Mouse (Mus musculus) cerebellum, adult 2 months (tissue): Measurements from ENCODE around the gene Sash1. TPM values are rescaled to one million over a fixed set of nuclear protein-coding genes. Genes with fewer than 3 reads are reported as not detected.
A peak's percentile ranks its signal among the peaks of the same experiment; 100 is the strongest.

Experiments
- DNase-seq, 2 experiments: peaks; one replicate each; pipeline ENCODE4 v3.0.0; 2021
- H3K27ac ChIP-seq: fragments of 200-500 bp; 2 replicates; pipeline ENCODE4 v1.5.1; 2012; ENCODE audit warnings: low read length, control low read depth, inconsistent platforms; ENCODE audit not compliant: insufficient read depth
- H3K27me3 ChIP-seq: fragments of 200-500 bp; 2 replicates; pipeline ENCODE4 v1.6.1; 2012; ENCODE audit warnings: inconsistent platforms, mild to moderate bottlenecking, low read length, moderate library complexity; ENCODE audit not compliant: control insufficient read depth, insufficient read depth
- H3K4me1 ChIP-seq: fragments of 200-500 bp; 2 replicates; pipeline ENCODE4 v1.6.1; 2011; ENCODE audit warnings: low read length; ENCODE audit not compliant: control insufficient read depth, insufficient read depth
- H3K4me3 ChIP-seq: fragments of 200-500 bp; replicated peaks from 2 replicates; pipeline ENCODE3; 2011; ENCODE audit warnings: mild to moderate bottlenecking, low read depth, low read length, control low read depth; ENCODE audit not compliant: insufficient read depth
- CTCF ChIP-seq: fragments of 200-500 bp; IDR thresholded peaks from 2 replicates; pipeline ENCODE4 v1.5.1; 2011; ENCODE audit warnings: low read depth, mild to moderate bottlenecking, control low read depth, low read length, moderate library complexity, borderline replicate concordance; ENCODE audit not compliant: insufficient read depth
- POLR2A ChIP-seq: fragments of 200-500 bp; IDR thresholded peaks from 2 replicates; pipeline ENCODE4 v1.6.1; 2011; ENCODE audit warnings: low read length, control low read depth, borderline replicate concordance; ENCODE audit not compliant: insufficient read depth
- WGBS: fragments of 180-500 bp; shearing (Covaris S2); methylation state at CpG from one replicate; pipeline ENCODE4 v1.1.7; 2018; 5-methylcytosine and 5-hydroxymethylcytosine counted together
- polyA plus RNA-seq: library from polyadenylated mRNA; depleted of rRNA; stranded (reverse); fragments of >200 nt; gene quantifications from 2 replicates; pipeline ENCODE4 v1.2.3, GENCODE M21; 2012

Gene Sash1
- polyA plus RNA-seq, 1 experiment: 28.0 TPM

DNA sequence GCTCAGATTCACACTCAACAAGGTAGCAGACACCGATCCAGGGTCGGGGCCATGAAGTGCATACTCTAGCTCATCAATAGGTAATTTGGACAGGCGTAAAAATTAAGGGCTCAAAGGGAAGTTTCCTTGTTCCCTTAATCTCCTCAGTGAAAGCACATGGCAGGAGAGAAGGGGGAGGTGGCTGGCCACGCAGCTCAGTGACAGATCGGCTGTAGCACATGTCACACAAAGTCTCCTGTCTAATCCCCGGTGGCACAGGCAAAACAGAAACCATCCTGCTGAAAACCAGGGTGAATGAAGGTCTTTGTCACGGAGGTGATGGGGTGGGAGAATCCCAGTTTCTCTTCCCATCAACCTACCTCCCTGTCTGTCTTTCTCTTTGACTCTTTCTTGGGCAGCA lies 75.4 kb downstream of the Sash1 start:
- TF ChIP-seq POLR2A (no peak), CTCF (no peak)
- 77% methylated on average over 7 of the region's 7 CpGs for WGBS
- H3K27me3 ChIP-seq: no peaks in the 10 kb centered on the region; the same call in 1 of the 2 replicates
- H3K4me1 ChIP-seq: peaks cover 13% of the 10 kb centered on the region
- H3K4me3 ChIP-seq: no peak overlapping the region
- DNase-seq: no peak
- no peak overlapping the region for H3K27ac ChIP-seq

DNA sequence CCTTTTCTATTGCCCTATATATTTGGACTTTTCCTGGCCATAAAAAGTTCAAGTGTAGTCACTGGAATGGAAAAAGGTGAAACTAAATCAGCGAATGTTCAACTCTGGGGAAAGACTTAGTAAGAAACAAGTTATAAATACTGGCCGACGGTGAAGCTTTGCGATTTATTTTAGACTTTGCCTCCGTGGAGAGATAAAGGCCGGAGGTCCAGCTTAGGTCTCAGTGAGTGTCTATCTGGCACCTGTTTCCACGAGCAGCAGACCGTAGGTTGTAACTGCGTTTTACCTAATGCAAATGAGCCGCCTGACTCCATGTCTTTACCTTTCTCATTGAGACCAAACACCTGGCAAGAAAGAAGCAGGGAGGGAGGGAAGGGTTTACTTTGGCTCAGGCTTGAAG lies 77.5 kb downstream of the Sash1 start:
- Histone ChIP-seq H3K4me1 (peaks cover 18% of the 10 kb centered on the region), H3K4me3 (no peak overlapping the region), H3K27ac (no peak overlapping the region), H3K27me3 (no peaks in the 10 kb centered on the region)
- DNase-seq: no peak
- no peak for TF ChIP-seq CTCF
- WGBS: 95% methylated on average over 10 of the region's 10 CpGs

DNA sequence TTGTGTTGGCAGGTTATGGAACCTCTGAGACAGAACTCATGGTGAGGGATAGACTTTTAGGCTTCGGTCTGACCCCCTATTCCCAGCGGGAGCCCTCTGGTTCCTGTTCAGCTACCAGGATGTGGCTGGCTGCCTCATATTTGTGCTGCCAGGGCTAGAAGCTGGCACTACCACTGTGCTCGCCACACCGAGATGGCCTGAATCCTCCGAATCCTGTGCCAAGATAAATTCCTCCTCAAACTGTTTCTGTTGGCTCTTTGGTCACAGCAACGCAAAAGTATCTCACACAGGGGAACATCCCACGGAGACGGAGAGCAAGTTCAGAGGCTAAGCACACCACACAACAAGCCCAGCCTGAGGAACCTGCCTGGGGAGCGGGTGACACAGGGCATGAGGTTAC lies 78.3 kb downstream of the Sash1 start:
- whole genome bisulfite sequencing: 10% methylated on average over 9 of the region's 9 CpGs
- Histone ChIP-seq H3K4me3 (no peak overlapping the region), H3K27me3 (no peaks in the 10 kb centered on the region), H3K4me1 (peaks cover 18% of the 10 kb centered on the region), H3K27ac (no peak overlapping the region)
- TF ChIP-seq CTCF: no peak
- TF ChIP-seq POLR2A: no peak
- DNase-seq: peak; percentile 33 to 59

DNA sequence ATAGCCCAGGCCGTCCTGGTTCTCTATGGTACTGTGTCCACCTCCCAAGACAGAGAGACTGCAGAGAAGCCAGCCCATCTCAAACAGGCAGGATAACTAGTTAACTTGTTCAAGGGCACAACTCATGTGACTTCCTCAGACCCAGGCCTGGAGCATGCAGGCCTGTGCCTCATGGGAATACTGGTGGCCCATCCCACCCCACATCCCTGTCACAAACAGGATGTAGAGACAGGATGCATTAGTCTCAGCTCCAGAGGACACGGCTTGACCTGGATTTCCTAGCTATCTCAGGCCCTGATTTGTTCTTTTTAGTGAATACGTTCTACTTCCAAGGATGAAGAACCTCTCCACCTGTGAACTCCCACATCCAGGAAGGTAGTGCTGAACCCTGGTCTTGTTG lies 80.5 kb downstream of the Sash1 start:
- DNase-seq: no peak
- peaks cover 18% of the 10 kb centered on the region for H3K4me1 ChIP-seq
- WGBS: 94% methylated on average over 3 of the region's 3 CpGs
- no peak overlapping the region for H3K27ac ChIP-seq
- H3K4me3 ChIP-seq: no peak overlapping the region
- H3K27me3 ChIP-seq: no peaks in the 10 kb centered on the region
- TF ChIP-seq POLR2A (no peak), CTCF (no peak)

DNA sequence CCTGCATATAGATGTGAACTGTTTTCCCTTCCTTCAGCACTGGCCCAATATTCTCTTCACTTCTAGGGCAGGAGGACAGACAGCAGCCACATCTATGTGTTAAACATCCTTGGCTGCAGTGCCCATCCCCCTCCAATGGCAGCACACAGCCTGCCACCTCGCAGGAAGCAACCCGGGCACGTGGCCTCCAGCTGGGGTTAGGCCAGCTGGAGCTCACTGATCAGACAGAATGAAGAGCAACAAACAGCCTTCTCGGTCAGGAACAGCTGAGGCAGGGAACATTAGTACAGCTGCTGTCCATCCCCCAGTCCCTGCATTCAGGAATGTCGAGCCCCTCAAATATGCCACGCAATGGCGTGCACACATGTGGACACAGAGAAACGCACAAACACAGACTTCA lies 81.6 kb downstream of the Sash1 start:
- WGBS: 36% methylated on average over 8 of the region's 8 CpGs

DNA sequence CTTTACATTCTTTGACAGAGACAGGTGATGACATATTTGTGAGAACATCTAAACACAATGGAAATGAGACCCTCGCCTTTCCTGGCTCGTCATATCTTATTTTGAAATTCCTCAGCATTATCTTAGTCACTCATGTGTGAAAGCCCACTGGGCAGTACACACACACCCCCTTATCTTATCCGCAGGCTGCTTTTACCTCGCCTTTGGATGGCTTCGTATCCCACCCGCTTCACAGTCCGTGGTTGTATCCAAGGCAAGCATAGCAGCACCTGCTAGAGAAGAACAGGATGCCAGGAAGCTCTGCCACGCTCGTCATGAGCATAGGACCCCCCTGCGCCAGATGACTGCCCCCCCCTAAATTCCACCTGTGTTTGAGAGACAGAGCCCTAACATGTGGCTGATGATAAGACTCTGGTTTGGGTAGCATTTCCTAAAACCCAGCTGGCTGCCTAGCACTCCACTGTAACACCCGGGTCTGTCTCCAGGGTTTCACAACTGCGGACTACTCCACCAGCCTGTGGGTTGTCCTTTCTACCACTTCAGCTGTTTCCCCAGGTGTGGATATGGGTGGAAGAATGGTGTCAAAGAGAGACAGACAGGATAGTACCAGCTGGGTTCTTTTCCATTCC lies 84.0 kb downstream of the Sash1 start:
- no peak for TF ChIP-seq POLR2A
- no peak for DNase-seq
- no peak overlapping the region for H3K4me3 ChIP-seq
- no peaks in the 10 kb centered on the region for H3K27me3 ChIP-seq
- WGBS: 57% methylated on average over 12 of the region's 12 CpGs
- H3K4me1 ChIP-seq: peaks cover 7% of the 10 kb centered on the region; the same call in 1 of the 2 replicates
- H3K27ac ChIP-seq: no peak overlapping the region

More for the DNA sequence above, 81.6 kb downstream of the Sash1 start:
- Histone ChIP-seq H3K27ac (no peak overlapping the region), H3K27me3 (no peaks in the 10 kb centered on the region), H3K4me1 (peaks cover 18% of the 10 kb centered on the region), H3K4me3 (no peak overlapping the region)
- peak in 1 of 2 experiments; percentile 38 for DNase-seq
- TF ChIP-seq POLR2A (no peak), CTCF (no peak)

DNA sequence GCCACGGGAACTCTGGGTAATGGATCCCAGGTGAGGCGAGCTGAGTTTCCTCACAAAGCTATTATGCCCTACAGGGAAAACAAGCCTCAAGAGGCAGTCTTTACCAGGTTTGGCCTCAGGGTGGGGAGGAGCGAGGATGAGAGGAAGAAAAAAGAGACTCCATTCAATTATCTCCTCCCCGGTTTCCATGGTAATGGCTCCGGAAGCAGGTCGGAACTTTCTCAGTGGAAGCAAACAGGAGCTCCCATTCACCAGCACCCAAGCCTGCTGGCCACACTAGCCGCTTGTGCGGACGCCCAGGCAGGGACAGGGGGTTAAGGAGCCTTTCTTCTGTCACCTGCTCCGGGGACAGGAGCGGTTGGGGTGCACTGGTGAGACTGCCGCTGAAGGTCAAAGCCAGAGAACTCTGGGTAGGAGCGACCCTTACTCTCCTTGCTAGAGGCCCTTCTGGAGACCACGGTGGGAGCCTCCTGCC lies 84.7 kb downstream of the Sash1 start:
- WGBS: 35% methylated on average over 14 of the region's 14 CpGs
- no peak for TF ChIP-seq CTCF
- TF ChIP-seq POLR2A: no peak
- no peak overlapping the region for H3K27ac ChIP-seq
- DNase-seq: peak; percentile 18 to 45
- H3K27me3 ChIP-seq: no peaks in the 10 kb centered on the region
- H3K4me3 ChIP-seq: no peak overlapping the region
- H3K4me1 ChIP-seq: peaks cover 6% of the 10 kb centered on the region; the same call in 1 of the 2 replicates

DNA sequence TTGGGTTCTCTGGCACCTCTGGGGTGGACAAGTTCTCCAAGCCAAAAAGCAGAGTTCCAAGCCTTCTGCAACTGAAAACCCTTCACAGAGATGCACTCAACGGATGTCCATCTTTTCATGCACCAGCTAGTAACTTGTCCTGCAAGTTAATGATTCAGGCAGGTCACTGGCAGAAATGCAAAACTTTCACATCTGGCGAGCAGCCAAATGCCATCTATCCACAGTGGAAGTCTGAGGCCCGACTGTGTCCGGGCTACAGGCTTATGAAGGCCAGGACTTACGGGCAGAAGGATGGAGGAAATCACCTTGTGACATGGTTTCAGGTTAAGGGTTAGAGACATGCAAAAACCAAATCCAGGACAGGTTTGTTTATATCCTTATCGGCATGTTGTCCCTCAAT lies 88.0 kb downstream of the Sash1 start:
- DNase-seq: no peak
- Histone ChIP-seq H3K27ac (no peak overlapping the region), H3K27me3 (no peaks in the 10 kb centered on the region), H3K4me3 (no peak overlapping the region), H3K4me1 (no peaks in the 10 kb centered on the region)
- 44% methylated on average over 6 of the region's 6 CpGs for WGBS
- no peak for TF ChIP-seq CTCF
- no peak for TF ChIP-seq POLR2A

DNA sequence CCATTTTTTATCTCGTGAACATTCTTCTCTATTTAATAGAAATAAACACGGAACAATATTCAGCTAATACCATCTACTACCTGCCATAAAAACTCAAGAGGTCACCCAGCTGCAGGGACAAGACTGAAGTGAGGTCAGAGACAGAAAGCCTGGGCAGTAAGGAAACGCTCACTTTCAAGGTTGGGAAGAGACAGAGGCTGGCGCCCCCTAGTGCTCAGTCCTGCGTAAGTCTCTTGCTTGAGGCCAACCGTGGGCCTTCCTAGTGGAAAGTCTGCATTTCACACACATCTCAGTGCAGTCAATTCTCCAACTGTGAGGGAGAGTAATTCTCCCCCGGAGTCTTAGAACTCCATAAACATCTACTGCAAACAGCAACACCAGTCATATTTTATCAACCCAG lies 90.5 kb downstream of the Sash1 start:
- no peaks in the 10 kb centered on the region for H3K27me3 ChIP-seq
- no peak overlapping the region for H3K27ac ChIP-seq
- 40% methylated on average over 7 of the region's 7 CpGs for WGBS
- no peak for TF ChIP-seq POLR2A
- TF ChIP-seq CTCF: peak; percentile 71
- peak; percentile 36 to 51 for DNase-seq
- no peak overlapping the region for H3K4me3 ChIP-seq
- no peaks in the 10 kb centered on the region for H3K4me1 ChIP-seq
